Mouse (Mus musculus) ZHBTc4 (cell line): Measurements from ENCODE around the gene Ippk.

Experiments used
- DNase-seq: peaks from one replicate; pipeline ENCODE4 v3.0.0-alpha.2; 2011; ENCODE audit warnings: low read depth, low spot score

The Ippk gene

DNA sequence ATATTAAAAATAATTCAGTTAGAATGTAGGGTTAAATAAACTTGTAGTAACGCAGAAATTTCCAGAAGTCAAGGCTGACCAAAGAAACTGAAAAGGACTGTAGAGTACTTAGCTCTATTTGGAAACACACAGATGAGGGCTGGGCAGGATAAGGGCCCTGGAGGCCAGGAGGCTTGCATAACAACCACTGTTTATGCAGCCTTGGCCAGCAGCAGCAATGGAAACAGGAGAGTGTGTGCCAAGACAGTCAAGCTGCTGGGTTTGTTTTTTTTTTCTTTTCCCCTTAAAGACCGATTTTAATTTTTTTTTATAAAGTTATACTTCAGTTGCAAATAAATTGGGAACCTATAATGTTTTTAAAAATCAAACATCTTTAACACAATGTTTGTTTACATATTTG, 59.0 kb downstream of the Ippk start:
- DNase-seq, result no peak

GRCm38 (mm10) chr13:49480551-49480950, 59.5 kb downstream of the Ippk start:
- DNase-seq, result no peak

DNA sequence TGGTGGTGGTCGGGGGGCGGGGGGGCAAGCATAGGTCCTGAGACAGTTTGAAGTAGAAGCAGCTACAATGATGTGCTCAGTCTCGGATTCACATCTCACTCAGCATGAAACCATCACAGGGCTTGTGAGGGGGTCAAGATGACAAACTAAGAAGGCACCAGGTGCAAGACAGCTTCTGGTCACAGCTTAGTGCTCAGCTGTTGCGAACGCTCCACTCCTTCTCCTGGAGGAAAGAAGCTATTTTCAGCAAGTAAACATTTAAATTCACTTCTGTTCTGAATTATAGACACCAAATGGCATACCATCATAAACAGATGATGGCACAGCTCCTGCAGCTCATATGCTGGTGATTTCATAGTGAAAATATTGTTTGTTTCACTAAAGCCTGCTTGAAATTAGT, 64.3 kb downstream of the Ippk start:
- DNase-seq, result no peak

GRCm38 (mm10) chr13:49492376-49493368, 71.6 kb downstream of the Ippk start, which contains the start of gene Tes3-ps:
TSS of gene Tes3-ps (plus strand) at chr13:49493318.
- DNase-seq, result no peak

DNA sequence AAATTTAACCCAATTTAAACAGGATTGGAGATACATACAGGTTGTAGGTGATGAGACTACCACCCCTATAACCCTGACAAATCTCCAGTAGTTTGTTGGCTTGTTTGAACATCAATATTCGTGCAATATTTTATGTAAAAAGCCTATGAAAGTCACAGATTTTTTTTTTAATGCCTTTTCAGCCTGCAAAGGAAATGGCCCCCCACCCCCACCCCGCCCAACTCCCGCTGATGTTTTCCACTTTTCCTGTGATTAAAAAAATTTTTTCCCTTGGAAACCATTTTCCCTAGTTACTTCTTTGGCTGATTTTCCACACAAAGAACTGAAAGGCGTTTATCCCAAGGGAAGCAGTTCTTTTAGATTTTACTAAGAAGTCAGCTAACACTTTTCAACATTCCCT, 83.5 kb downstream of the Ippk start, which contains the start of gene Ecm2:
TSS of gene Ecm2 (plus strand) at position 301 of the 400 bp plus-strand sequence.
- DNase-seq, result no peak

DNA sequence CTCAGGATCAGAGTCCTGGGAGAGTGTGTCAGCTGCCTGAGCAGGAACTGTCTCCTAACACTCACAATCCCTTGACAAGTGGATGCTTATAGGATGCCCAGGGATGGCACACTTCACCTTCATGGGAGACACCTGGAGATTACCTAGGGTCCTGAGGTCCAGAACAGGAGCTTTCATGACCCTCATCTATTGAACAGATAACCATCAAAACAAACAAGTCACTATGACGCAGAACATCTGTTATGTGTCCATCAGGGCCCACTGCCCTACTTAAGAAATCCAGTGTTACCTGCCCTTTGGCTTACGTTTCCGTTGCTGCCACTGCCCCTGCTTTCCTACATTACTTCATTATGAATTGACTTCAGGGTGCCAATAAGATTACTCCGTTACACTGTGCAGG, 84.7 kb downstream of the Ippk start:
- no peak for DNase-seq

DNA sequence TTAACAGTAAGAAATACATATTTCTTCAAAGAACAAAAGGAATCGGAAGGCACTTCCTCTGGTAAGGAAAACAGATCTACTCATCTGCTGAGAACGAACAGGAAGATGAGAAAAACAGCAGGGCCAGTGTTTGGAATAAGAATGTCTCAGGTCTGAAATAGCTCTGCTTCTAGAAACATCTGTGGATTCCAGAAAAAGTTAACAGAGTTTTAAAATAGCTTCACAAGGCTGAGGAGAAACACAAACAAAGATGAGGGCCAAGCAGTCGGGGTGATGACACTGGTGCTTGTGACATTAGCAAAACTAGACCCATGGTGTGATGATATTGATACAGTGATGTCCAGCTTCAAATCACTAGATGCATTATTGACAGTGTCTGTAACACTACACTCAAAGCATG, 86.1 kb downstream of the Ippk start:
- no peak for DNase-seq
